Mouse (Mus musculus) heart, adult 2 months (tissue): ENCODE results near the gene Phactr1. TPM values are rescaled to one million over a fixed set of nuclear protein-coding genes. Genes with fewer than 3 reads are reported as not detected.

Experiments used
- DNase-seq, 2 experiments: peaks; one replicate each; pipeline ENCODE4 v3.0.0; 2021
- H3K27ac ChIP-seq: fragments of 200-600 bp; 2 replicates; pipeline ENCODE4 v1.8.1; 2022
- H3K27me3 ChIP-seq: fragments of 200-500 bp; 2 replicates; pipeline ENCODE4 v1.6.1; 2012; ENCODE audit warnings: mild to moderate bottlenecking, low read length, inconsistent platforms, mixed read lengths; ENCODE audit not compliant: control insufficient read depth, insufficient read depth
- H3K36me3 ChIP-seq: fragments of 200-500 bp; 2 replicates; pipeline ENCODE4 v1.6.1; 2012; ENCODE audit warnings: low read length, inconsistent platforms; ENCODE audit not compliant: control insufficient read depth, insufficient read depth
- H3K4me1 ChIP-seq: fragments of 200-500 bp; 2 replicates; pipeline ENCODE4 v1.6.1; 2011; ENCODE audit warnings: low read length; ENCODE audit not compliant: control insufficient read depth, insufficient read depth
- H3K4me3 ChIP-seq: fragments of 200-600 bp; 2 replicates; pipeline ENCODE4 v1.8.1; 2022
- H3K79me2 ChIP-seq: fragments of 200-500 bp; replicated peaks from 2 replicates; pipeline ENCODE4 v1.6.1; 2012; ENCODE audit warnings: mild to moderate bottlenecking, inconsistent platforms, low read length, moderate library complexity, mixed read lengths; ENCODE audit not compliant: control insufficient read depth, insufficient read depth
- H3K9ac ChIP-seq: fragments of 200-500 bp; 2 replicates; pipeline ENCODE4 v1.6.1; 2012; ENCODE audit warnings: low read depth, mild to moderate bottlenecking, control low read depth, inconsistent platforms, low read length, mixed read lengths
- CTCF ChIP-seq: fragments of 200-600 bp; IDR thresholded peaks from 2 replicates; pipeline ENCODE4 v1.8.1; 2022; ENCODE audit warnings: antibody characterized with exemption, mild to moderate bottlenecking, moderate library complexity
- EP300 ChIP-seq: fragments of 200-500 bp; IDR thresholded peaks from 2 replicates; pipeline ENCODE4 v1.6.1; 2011; ENCODE audit warnings: low read depth, low read length, control low read depth; ENCODE audit not compliant: insufficient read depth
- POLR2A ChIP-seq: fragments of 200-500 bp; IDR thresholded peaks from 2 replicates; pipeline ENCODE4 v1.6.1; 2011; ENCODE audit warnings: mild to moderate bottlenecking, low read depth, low read length, control low read depth; ENCODE audit not compliant: insufficient read depth
- WGBS: fragments of 180-500 bp; shearing (Covaris S2); methylation state at CpG from one replicate; pipeline ENCODE4 v1.1.7; 2018; 5-methylcytosine and 5-hydroxymethylcytosine counted together
- intact Hi-C: fragments of 180-260 bp; cut with DNase I; formaldehyde crosslinking; loops from one replicate; pipeline ENCODE4 v1.15.1; 2025
- polyA plus RNA-seq: library from polyadenylated mRNA; depleted of rRNA; stranded (reverse); fragments of >200 nt; gene quantifications from 2 replicates; pipeline ENCODE4 v1.2.3, GENCODE M21; 2012
- total RNA-seq, 2 experiments: library from RNA; stranded (reverse); gene quantifications; 2 replicates each; pipeline ENCODE4 v1.2.3; 2021

Gene Phactr1
- total and polyA plus RNA-seq, 3 experiments, result 3.0 to 5.5 (median 4.6) TPM

- no peaks in the 10 kb centered on the region for H3K36me3 ChIP-seq
- intact Hi-C loops, result no loop called here
- DNase-seq, result no peak
- no peak overlapping the region for H3K4me3 ChIP-seq
- TF ChIP-seq CTCF (no peak), POLR2A (no peak), EP300 (no peak)
- no peaks in the 10 kb centered on the region for H3K79me2 ChIP-seq
- no peaks in the 10 kb centered on the region for H3K27me3 ChIP-seq
- no peak overlapping the region for H3K27ac ChIP-seq
- no peaks in the 10 kb centered on the region for H3K4me1 ChIP-seq
- no peak overlapping the region for H3K9ac ChIP-seq
- 55% methylated on average over 9 of the region's 9 CpGs for WGBS
These were observed 39.0 kb downstream of the Phactr1 start for GRCm38 (mm10) chr13:42719401-42719800.

GRCm38 (mm10) chr13:42720135-42720534, 39.7 kb downstream of the Phactr1 start:
- intact Hi-C loops, result no loop called here
- no peaks in the 10 kb centered on the region for H3K27me3 ChIP-seq
- no peaks in the 10 kb centered on the region for H3K36me3 ChIP-seq
- H3K4me1 ChIP-seq, result no peaks in the 10 kb centered on the region
- TF ChIP-seq EP300, result no peak
- no peak for TF ChIP-seq CTCF
- H3K79me2 ChIP-seq, result no peaks in the 10 kb centered on the region
- no peak overlapping the region for H3K27ac ChIP-seq
- H3K4me3 ChIP-seq, result no peak overlapping the region
- no peak overlapping the region for H3K9ac ChIP-seq
- DNase-seq, result no peak
- 59% methylated on average over 4 of the region's 4 CpGs for WGBS

GRCm38 (mm10) chr13:42720648-42721047, 40.2 kb downstream of the Phactr1 start:
- Histone ChIP-seq H3K79me2 (no peaks in the 10 kb centered on the region), H3K27me3 (no peaks in the 10 kb centered on the region), H3K9ac (no peak overlapping the region), H3K4me3 (no peak overlapping the region), H3K27ac (no peak overlapping the region), H3K36me3 (no peaks in the 10 kb centered on the region), H3K4me1 (no peaks in the 10 kb centered on the region)
- DNase-seq, result no peak
- TF ChIP-seq POLR2A (no peak), EP300 (no peak)
- WGBS, result 12% methylated on average over 1 of the region's 1 CpGs
- intact Hi-C loops, result no loop called here

GRCm38 (mm10) chr13:42724011-42724410, 43.6 kb downstream of the Phactr1 start:
- TF ChIP-seq CTCF (no peak), POLR2A (no peak), EP300 (no peak)
- no peak overlapping the region for H3K9ac ChIP-seq
- H3K4me3 ChIP-seq, result no peak overlapping the region
- H3K27ac ChIP-seq, result no peak overlapping the region
- no peak for DNase-seq
- H3K36me3 ChIP-seq, result no peaks in the 10 kb centered on the region
- H3K27me3 ChIP-seq, result no peaks in the 10 kb centered on the region
- no peaks in the 10 kb centered on the region for H3K4me1 ChIP-seq
- intact Hi-C loops, result no loop called here
- no peaks in the 10 kb centered on the region for H3K79me2 ChIP-seq
- WGBS, result 87% methylated on average over 3 of the region's 3 CpGs

DNA sequence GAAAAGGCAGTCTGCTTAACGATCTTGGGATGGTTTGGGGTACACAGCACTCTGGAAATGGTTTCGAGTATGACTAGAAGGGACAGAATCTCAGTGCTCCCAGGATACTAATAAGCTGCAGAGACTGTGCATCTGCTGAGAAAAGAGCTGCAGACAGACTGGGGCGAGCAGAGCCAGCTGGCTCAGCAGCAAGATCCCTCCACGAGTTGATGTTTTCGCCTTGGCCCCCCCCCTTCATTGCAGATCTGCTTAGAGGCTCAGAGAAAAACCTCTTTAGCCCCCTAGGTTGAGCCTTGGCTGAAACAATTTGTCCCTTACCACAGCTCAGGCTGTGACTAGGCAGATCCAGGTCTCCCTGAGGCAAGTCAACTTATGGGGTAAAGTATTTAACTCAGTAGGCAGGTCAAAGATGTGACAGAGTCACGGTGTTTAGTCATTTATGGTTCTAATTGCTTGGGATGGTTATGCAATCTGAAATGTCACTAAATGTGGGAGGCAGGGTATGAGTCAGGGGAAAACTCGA, 45.3 kb downstream of the Phactr1 start:
- Histone ChIP-seq H3K79me2 (no peaks in the 10 kb centered on the region), H3K4me3 (no peak overlapping the region), H3K9ac (no peak overlapping the region), H3K27ac (no peak overlapping the region), H3K27me3 (no peaks in the 10 kb centered on the region), H3K4me1 (no peaks in the 10 kb centered on the region), H3K36me3 (no peaks in the 10 kb centered on the region)
- DNase-seq, result peak; percentile 17 to 21
- WGBS, result 50% methylated on average over 7 of the region's 7 CpGs
- intact Hi-C loops, result no loop called here
- TF ChIP-seq CTCF (no peak), EP300 (no peak), POLR2A (no peak)

DNA sequence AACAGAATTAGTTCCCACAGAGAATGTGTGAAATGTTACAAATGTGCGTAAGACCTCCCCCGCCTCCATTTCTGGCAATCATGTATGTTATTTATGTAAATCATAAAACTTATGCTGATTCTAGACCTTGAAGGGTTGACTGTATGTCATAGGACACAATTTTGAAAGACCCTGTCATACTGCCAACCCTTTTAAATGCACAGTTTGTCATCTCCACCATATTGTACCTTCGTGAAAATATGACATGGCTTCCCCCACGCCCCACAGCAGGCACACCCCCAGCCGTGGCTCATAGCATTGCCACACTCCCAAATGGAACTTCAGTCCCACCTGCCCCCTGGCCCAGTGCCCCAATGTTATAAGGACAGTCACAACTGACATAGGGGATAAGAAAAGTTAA, 57.1 kb downstream of the Phactr1 start:
- H3K9ac ChIP-seq, result no peak overlapping the region
- H3K27ac ChIP-seq, result no peak overlapping the region
- H3K36me3 ChIP-seq, result no peaks in the 10 kb centered on the region
- H3K27me3 ChIP-seq, result no peaks in the 10 kb centered on the region
- TF ChIP-seq POLR2A (no peak), EP300 (no peak), CTCF (no peak)
- WGBS, result 89% methylated on average over 5 of the region's 5 CpGs
- DNase-seq, result no peak
- H3K4me3 ChIP-seq, result no peak overlapping the region
- H3K79me2 ChIP-seq, result no peaks in the 10 kb centered on the region
- intact Hi-C loops, result no loop called here
- H3K4me1 ChIP-seq, result no peaks in the 10 kb centered on the region
